Comparison of ENCODE assay signal across 23 mouse cellular contexts in genomic region chr1:40024554-40025320, GRCm38 (mm10). TPM values are rescaled to one million over a fixed set of nuclear protein-coding genes. Genes with fewer than 3 reads are reported as not detected.
A peak's percentile ranks its signal among the peaks of the same experiment; 100 is the strongest.
DNase-seq lines count a peak whose midpoint lies in the region; ATAC-seq lines count a peak whose summit lies in the region.
"Had no signal": no experiment of that assay in that cellular context is flagged by ENCODE, and none has a peak within 500 bp of the region (broad histone marks: within the 10 kb centered on the region; RNA-seq: fewer than 3 reads in every experiment).

No protein-coding gene starts in this region.

- no peak overlapping the region for H3K4me3 ChIP-seq in kidney, embryonic 15.5 days (replicated peaks)
- H3K4me3 ChIP-seq in neural tube, embryonic 14.5 days (ENCODE audit: low read depth, low read length) = no peak overlapping the region
- H3K4me3 ChIP-seq in neural tube, embryonic 15.5 days (replicated peaks) = no peak overlapping the region
- H3K4me3 ChIP-seq: embryonic facial prominence, embryonic 10.5 days; forebrain, embryonic 12.5 days; heart, embryonic 13.5 days; hindbrain, embryonic 15.5 days; limb, embryonic 15.5 days; liver, embryonic 15.5 days had no signal

- no peaks in the 10 kb centered on the region for H3K4me1 ChIP-seq in kidney, embryonic 15.5 days
- H3K4me1 ChIP-seq in neural tube, embryonic 14.5 days (ENCODE audit: control insufficient read depth, insufficient read depth, low read length) = no peaks in the 10 kb centered on the region
- no peaks in the 10 kb centered on the region for H3K4me1 ChIP-seq in neural tube, embryonic 15.5 days
- H3K4me1 ChIP-seq: embryonic facial prominence, embryonic 10.5 days; forebrain, embryonic 12.5 days; heart, embryonic 13.5 days; hindbrain, embryonic 15.5 days; limb, embryonic 15.5 days; liver, embryonic 15.5 days had no signal

- H3K9me3 ChIP-seq in kidney, embryonic 15.5 days (replicated peaks) = no peaks in the 10 kb centered on the region
- no peaks in the 10 kb centered on the region for H3K9me3 ChIP-seq in neural tube, embryonic 14.5 days (ENCODE audit: control insufficient read depth, low read length)
- H3K9me3 ChIP-seq in neural tube, embryonic 15.5 days (replicated peaks) = no peaks in the 10 kb centered on the region
- H3K9me3 ChIP-seq: embryonic facial prominence, embryonic 10.5 days; forebrain, embryonic 12.5 days; heart, embryonic 13.5 days; hindbrain, embryonic 15.5 days; limb, embryonic 15.5 days; liver, embryonic 15.5 days had no signal

- H3K27ac ChIP-seq in kidney, embryonic 15.5 days = no peak overlapping the region
- no peak overlapping the region for H3K27ac ChIP-seq in neural tube, embryonic 14.5 days (ENCODE audit: low read depth, low read length)
- no peak overlapping the region for H3K27ac ChIP-seq in neural tube, embryonic 15.5 days (replicated peaks)
- H3K27ac ChIP-seq: embryonic facial prominence, embryonic 10.5 days; forebrain, embryonic 12.5 days; heart, embryonic 13.5 days; hindbrain, embryonic 15.5 days; limb, embryonic 15.5 days; liver, embryonic 15.5 days; macrophage had no signal

- ATAC-seq in kidney, embryonic 15.5 days (replicated peaks; ENCODE audit: low FRiP score) = peak; percentile 57; the same call in 1 of the 2 replicates
- peak; percentile 15; the same call in 1 of the 2 replicates for ATAC-seq in neural tube, embryonic 14.5 days (ENCODE audit: low read depth)
- no peak for ATAC-seq in neural tube, embryonic 15.5 days (ENCODE audit: low FRiP score)
- ATAC-seq: CD4-positive, CD25-positive, alpha-beta regulatory T cell, adult 4 months; Patski had no signal

- WGBS in kidney, embryonic 15.5 days = 79% methylated on average over 27 of the region's 27 CpGs
- 92% methylated on average over 27 of the region's 27 CpGs for WGBS in neural tube, embryonic 14.5 days
- WGBS in neural tube, embryonic 15.5 days = 94% methylated on average over 27 of the region's 27 CpGs

- peaks cover 79% of the 10 kb centered on the region for H3K36me3 ChIP-seq in kidney, embryonic 15.5 days
- peaks cover 65% of the 10 kb centered on the region for H3K36me3 ChIP-seq in neural tube, embryonic 14.5 days (ENCODE audit: control insufficient read depth, insufficient read depth, low read length)
- peaks cover 72% of the 10 kb centered on the region for H3K36me3 ChIP-seq in neural tube, embryonic 15.5 days

- no peak overlapping the region for H3K4me2 ChIP-seq in kidney, embryonic 15.5 days
- H3K4me2 ChIP-seq in neural tube, embryonic 14.5 days (ENCODE audit: low read depth, low read length) = no peak overlapping the region
- no peak overlapping the region for H3K4me2 ChIP-seq in neural tube, embryonic 15.5 days
- H3K4me2 ChIP-seq: forebrain, embryonic 12.5 days; heart, embryonic 13.5 days; hindbrain, embryonic 15.5 days; limb, embryonic 15.5 days; liver, embryonic 15.5 days; midbrain, embryonic 11.5 days had no signal

- DNase-seq in adrenal gland, adult 8-10 months = peak; percentile 40
- no peak for DNase-seq in adrenal gland, postnatal 14 days
- DNase-seq in kidney, postnatal 14 days = no peak
- peak; percentile 55 for DNase-seq in telencephalon, adult 2 months (ENCODE audit: low read depth, low spot score)
- DNase-seq: cerebellum, adult 8-10 months; gastrocnemius, postnatal 10 days; heart, adult 18-20 months; heart, postnatal 36 days; kidney, adult 18-20 months had no signal

- H3K27me3 ChIP-seq in kidney, embryonic 15.5 days = no peaks in the 10 kb centered on the region
- no peaks in the 10 kb centered on the region for H3K27me3 ChIP-seq in neural tube, embryonic 14.5 days (ENCODE audit: control insufficient read depth, insufficient read depth, low read length)
- H3K27me3 ChIP-seq in neural tube, embryonic 15.5 days (replicated peaks) = no peaks in the 10 kb centered on the region
- H3K27me3 ChIP-seq: forebrain, embryonic 12.5 days; heart, embryonic 13.5 days; hindbrain, embryonic 15.5 days; limb, embryonic 15.5 days; liver, embryonic 15.5 days; Patski had no signal

- H3K9ac ChIP-seq in kidney, embryonic 15.5 days = no peak overlapping the region
- H3K9ac ChIP-seq in neural tube, embryonic 14.5 days (replicated peaks; ENCODE audit: low read depth, low read length) = no peak overlapping the region
- no peak overlapping the region for H3K9ac ChIP-seq in neural tube, embryonic 15.5 days (replicated peaks)
- H3K9ac ChIP-seq: forebrain, embryonic 12.5 days; heart, embryonic 13.5 days; hindbrain, embryonic 15.5 days; limb, embryonic 15.5 days; liver, embryonic 15.5 days had no signal

RNA-seq across cellular contexts. Expression of gene Il1r2, which starts 49.1 kb away (rescaled TPM):
- under 1 TPM in 1 of 4 experiments, not detected in 3; 0.49 TPM for total RNA-seq in adrenal gland, adult 8-10 months (2022)
- 0.56 TPM in 2 replicates for total RNA-seq in adrenal gland, postnatal 14 days (2021)
- polyA plus RNA-seq in kidney, embryonic 15.5 days (2015; fragmentation: Nextera tagmentation; extraction: Ambion mirVana) = 0.50 and 0.74 TPM in 2 replicates
- 0.19 and 0.57 TPM in 2 replicates for polyA plus RNA-seq in neural tube, embryonic 14.5 days (2014; fragmentation: Nextera tagmentation; extraction: Ambion mirVana)
- polyA plus RNA-seq in neural tube, embryonic 15.5 days (2015; fragmentation: Nextera tagmentation; extraction: Ambion mirVana) = 0.63 and 3.0 TPM in 2 replicates
- total RNA-seq: heart, adult 18-20 months; heart, postnatal 36 days had no signal
- polyA plus RNA-seq: neural tube, embryonic 11.5 days had no signal

Comparison
In these comparisons a context has a peak if more than half of its experiments do, and no peak if none do; other contexts are left out.
1. DNase-seq: peak in adrenal gland, adult 8-10 months (single experiment) and telencephalon, adult 2 months (single experiment); none in adrenal gland, postnatal 14 days (single experiment) and kidney, postnatal 14 days (single experiment).